ENCODE assay signal across 9 mouse cellular contexts in genomic region chr19:8881034-8881392, GRCm38 (mm10). TPM values are rescaled to one million over a fixed set of nuclear protein-coding genes. Genes with fewer than 3 reads are reported as not detected.
DNase-seq lines count a peak whose midpoint lies in the region; ATAC-seq and TF ChIP-seq lines count a peak whose summit lies in the region.
"Had no signal": no experiment of that assay in that cellular context is flagged by ENCODE, and none has a peak within 500 bp of the region (broad histone marks: within the 10 kb centered on the region; RNA-seq: fewer than 3 reads in every experiment).

No protein-coding gene starts in this region.

- 9% methylated on average over 3 of the region's 3 CpGs for WGBS in lung, embryonic 16.5 days
- WGBS in forebrain, embryonic 10.5 days: 18% methylated on average over 3 of the region's 3 CpGs
- WGBS in limb, embryonic 12.5 days: 22% methylated on average over 3 of the region's 3 CpGs
- 5% methylated on average over 3 of the region's 3 CpGs for WGBS in olfactory bulb, adult 2 months

- no peak overlapping the region for H3K27ac ChIP-seq in lung, embryonic 16.5 days (ENCODE audit: low read length)
- H3K27ac ChIP-seq in forebrain, embryonic 10.5 days: peak overlapping the region; percentile 89
- no peak overlapping the region; the same call in 1 of the 2 replicates for H3K27ac ChIP-seq in limb, embryonic 12.5 days
- 0 out of 2 replicates have a peak overlapping the region, but pooled peaks have one; percentile 17 for H3K27ac ChIP-seq in olfactory bulb, adult 2 months (ENCODE audit: insufficient read depth, low read depth, low read length)

- peak overlapping the region; percentile 82 for H3K4me2 ChIP-seq in lung, embryonic 16.5 days (ENCODE audit: low read depth, low read length)
- peak overlapping the region; percentile 87 for H3K4me2 ChIP-seq in limb, embryonic 12.5 days

- TF ChIP-seq CTCF in olfactory bulb, adult 2 months (IDR thresholded peaks at IDR 0.05; ENCODE audit: insufficient read depth, low read depth, low read length): no peak

- DNase-seq in lung, postnatal 4 days: no peak
- DNase-seq in forebrain, embryonic 10.5 days (ENCODE audit: extremely low spot score, low spot score): no peak
- DNase-seq in adrenal gland, adult 2 months: no peak
- no peak for DNase-seq in cerebellum, postnatal 4 days (ENCODE audit: low spot score in 2 of 2)
- no peak for DNase-seq in layer of hippocampus, postnatal 25 days (ENCODE audit: extremely low spot score in 1 of 2, low spot score in 1 of 2)

- no peak for ATAC-seq in lung, embryonic 16.5 days (ENCODE audit: low read depth)
- no peak; the same call in 1 of the 2 replicates for ATAC-seq in limb, embryonic 12.5 days (ENCODE audit: insufficient number of reproducible peaks, insufficient read depth, low FRiP score, low TSS enrichment, low read depth)

- peak overlapping the region; percentile 83 for H3K4me3 ChIP-seq in lung, embryonic 16.5 days (ENCODE audit: low read length)
- peak overlapping the region; percentile 89 for H3K4me3 ChIP-seq in forebrain, embryonic 10.5 days
- peak overlapping the region; percentile 83 for H3K4me3 ChIP-seq in limb, embryonic 12.5 days (replicated peaks)
- H3K4me3 ChIP-seq in olfactory bulb, adult 2 months (ENCODE audit: insufficient read depth, low read depth, low read length): peak overlapping the region; percentile 65

- no peaks in the 10 kb centered on the region for H3K27me3 ChIP-seq in lung, embryonic 16.5 days (ENCODE audit: control insufficient read depth, insufficient read depth, low read depth, low read length)
- no peaks in the 10 kb centered on the region for H3K27me3 ChIP-seq in forebrain, embryonic 10.5 days (ENCODE audit: poor library complexity, severe bottlenecking)
- no peaks in the 10 kb centered on the region for H3K27me3 ChIP-seq in limb, embryonic 12.5 days

- no peaks in the 10 kb centered on the region; the same call in 1 of the 2 replicates for H3K4me1 ChIP-seq in lung, embryonic 16.5 days (replicated peaks; ENCODE audit: control insufficient read depth, insufficient read depth, low read length)
- peaks cover 16% of the 10 kb centered on the region for H3K4me1 ChIP-seq in forebrain, embryonic 10.5 days
- peaks cover 8% of the 10 kb centered on the region for H3K4me1 ChIP-seq in limb, embryonic 12.5 days (replicated peaks)
- H3K4me1 ChIP-seq in olfactory bulb, adult 2 months (ENCODE audit: control insufficient read depth, insufficient read depth, low read length): peaks cover 3% of the 10 kb centered on the region; the same call in 1 of the 2 replicates

- no peaks in the 10 kb centered on the region for H3K9me3 ChIP-seq in lung, embryonic 16.5 days (ENCODE audit: control insufficient read depth, low read length)
- H3K9me3 ChIP-seq in forebrain, embryonic 10.5 days: no peaks in the 10 kb centered on the region
- H3K9me3 ChIP-seq in limb, embryonic 12.5 days: no peaks in the 10 kb centered on the region

- peak overlapping the region; percentile 89 for H3K9ac ChIP-seq in lung, embryonic 16.5 days (ENCODE audit: low read length)
- H3K9ac ChIP-seq in limb, embryonic 12.5 days (replicated peaks): peak overlapping the region; percentile 90

- H3K36me3 ChIP-seq in lung, embryonic 16.5 days (ENCODE audit: control insufficient read depth, insufficient read depth, low read length): peaks cover 3% of the 10 kb centered on the region; the same call in 1 of the 2 replicates
- H3K36me3 ChIP-seq in forebrain, embryonic 10.5 days (replicated peaks): peaks cover 24% of the 10 kb centered on the region
- H3K36me3 ChIP-seq in limb, embryonic 12.5 days: peaks cover 27% of the 10 kb centered on the region

- no peak for TF ChIP-seq POLR2A in olfactory bulb, adult 2 months (IDR thresholded peaks at IDR 0.05; ENCODE audit: insufficient read depth, low read depth, low read length)

RNA-seq across cellular contexts. Expression of gene Uqcc3, which starts 0.3 kb away (rescaled TPM):
- polyA plus RNA-seq in lung, embryonic 16.5 days (2015; fragmentation: Nextera tagmentation; extraction: Ambion mirVana): 63.5 and 64.0 TPM in 2 replicates
- 53.2 and 55.5 TPM in 2 replicates for polyA plus RNA-seq in forebrain, embryonic 10.5 days (2016; fragmentation: Nextera tagmentation; extraction: Ambion mirVana)
- 64.0 and 66.0 TPM in 2 replicates for polyA plus RNA-seq in limb, embryonic 12.5 days (2016; fragmentation: Nextera tagmentation; extraction: Ambion mirVana)
- polyA plus RNA-seq in olfactory bulb, adult 2 months (2012; ENCODE audit: insufficient read depth, insufficient read length, low replicate concordance, missing spikeins): not detected in 2 replicates
- total RNA-seq in adrenal gland, adult 2 months (2021): 10 to 100 TPM; 48.7 to 76.9 TPM
- 16.0 and 18.1 TPM in 2 replicates for polyA plus RNA-seq in adrenal gland, adult 2 months (2012; rRNA removed)
- total RNA-seq in layer of hippocampus, postnatal 25 days (2021): 10 to 100 TPM; 31.2 to 36.4 TPM

RNA-seq across cellular contexts. Expression of gene Lbhd1, which starts 2.5 kb away (rescaled TPM):
- polyA plus RNA-seq in lung, embryonic 16.5 days (2015; fragmentation: Nextera tagmentation; extraction: Ambion mirVana): 71.3 and 75.9 TPM in 2 replicates
- polyA plus RNA-seq in forebrain, embryonic 10.5 days (2016; fragmentation: Nextera tagmentation; extraction: Ambion mirVana): 125 and 130 TPM in 2 replicates
- 82.5 and 112 TPM in 2 replicates for polyA plus RNA-seq in limb, embryonic 12.5 days (2016; fragmentation: Nextera tagmentation; extraction: Ambion mirVana)
- polyA plus RNA-seq in olfactory bulb, adult 2 months (2012; ENCODE audit: insufficient read depth, insufficient read length, low replicate concordance, missing spikeins): not detected in 2 replicates
- total RNA-seq in adrenal gland, adult 2 months (2021): 10 to 100 TPM in 1 of 2 experiments, 1 to 10 TPM in 1; 5.8 to 13.3 TPM
- 0.28 and 1.1 TPM in 2 replicates for polyA plus RNA-seq in adrenal gland, adult 2 months (2012; rRNA removed)
- total RNA-seq in layer of hippocampus, postnatal 25 days (2021): 10 to 100 TPM; 10.1 to 16.2 TPM

RNA-seq across cellular contexts. Expression of gene Gm49403, which starts 2.7 kb away (rescaled TPM):
- not detected in 2 replicates for polyA plus RNA-seq in lung, embryonic 16.5 days (2015; fragmentation: Nextera tagmentation; extraction: Ambion mirVana)
- not detected in 2 replicates for polyA plus RNA-seq in forebrain, embryonic 10.5 days (2016; fragmentation: Nextera tagmentation; extraction: Ambion mirVana)
- not detected in 2 replicates for polyA plus RNA-seq in limb, embryonic 12.5 days (2016; fragmentation: Nextera tagmentation; extraction: Ambion mirVana)
- polyA plus RNA-seq in olfactory bulb, adult 2 months (2012; ENCODE audit: insufficient read depth, insufficient read length, low replicate concordance, missing spikeins): not detected in 2 replicates
- total RNA-seq in adrenal gland, adult 2 months (2021): not detected
- not detected in 2 replicates for polyA plus RNA-seq in adrenal gland, adult 2 months (2012; rRNA removed)
- total RNA-seq in layer of hippocampus, postnatal 25 days (2021): not detected
- total RNA-seq: left cerebral cortex, postnatal 4 days had no signal

RNA-seq across cellular contexts. Expression of gene 1810009A15Rik, which starts 7.6 kb away (rescaled TPM):
- polyA plus RNA-seq in lung, embryonic 16.5 days (2015; fragmentation: Nextera tagmentation; extraction: Ambion mirVana): 68.4 and 71.4 TPM in 2 replicates
- 178 and 183 TPM in 2 replicates for polyA plus RNA-seq in forebrain, embryonic 10.5 days (2016; fragmentation: Nextera tagmentation; extraction: Ambion mirVana)
- polyA plus RNA-seq in limb, embryonic 12.5 days (2016; fragmentation: Nextera tagmentation; extraction: Ambion mirVana): 112 and 114 TPM in 2 replicates
- not detected in 2 replicates for polyA plus RNA-seq in olfactory bulb, adult 2 months (2012; ENCODE audit: insufficient read depth, insufficient read length, low replicate concordance, missing spikeins)
- total RNA-seq in adrenal gland, adult 2 months (2021): 10 to 100 TPM; 46.8 to 53.6 TPM
- 4.3 and 5.6 TPM in 2 replicates for polyA plus RNA-seq in adrenal gland, adult 2 months (2012; rRNA removed)
- total RNA-seq in layer of hippocampus, postnatal 25 days (2021): 10 to 100 TPM; 22.0 to 25.7 TPM

RNA-seq across cellular contexts. Expression of gene Gm49416, which starts 7.7 kb away (rescaled TPM):
- not detected in 2 replicates for polyA plus RNA-seq in lung, embryonic 16.5 days (2015; fragmentation: Nextera tagmentation; extraction: Ambion mirVana)
- polyA plus RNA-seq in forebrain, embryonic 10.5 days (2016; fragmentation: Nextera tagmentation; extraction: Ambion mirVana): 0.20 and 0.37 TPM in 2 replicates
- polyA plus RNA-seq in limb, embryonic 12.5 days (2016; fragmentation: Nextera tagmentation; extraction: Ambion mirVana): not detected in 2 replicates
- not detected in 2 replicates for polyA plus RNA-seq in olfactory bulb, adult 2 months (2012; ENCODE audit: insufficient read depth, insufficient read length, low replicate concordance, missing spikeins)
- total RNA-seq in adrenal gland, adult 2 months (2021): 1 to 10 TPM; 3.2 to 4.5 TPM
- not detected in 2 replicates for polyA plus RNA-seq in adrenal gland, adult 2 months (2012; rRNA removed)
- 1 to 10 TPM; 1.6 to 2.2 TPM for total RNA-seq in layer of hippocampus, postnatal 25 days (2021)

Comparison
In these comparisons a context has a peak if more than half of its experiments do, and no peak if none do; other contexts are left out.
1. H3K27ac ChIP-seq: peak in forebrain, embryonic 10.5 days (single experiment) and olfactory bulb, adult 2 months (single experiment); none in lung, embryonic 16.5 days (single experiment) and limb, embryonic 12.5 days (single experiment).
2. RNA of gene Uqcc3, which starts 0.3 kb away (polyA plus RNA-seq): 64.0 to 66.0 TPM in limb, embryonic 12.5 days, 63.5 to 64.0 TPM in lung, embryonic 16.5 days, 53.2 to 55.5 TPM in forebrain, embryonic 10.5 days and 16.0 to 18.1 TPM in adrenal gland, adult 2 months; not detected in olfactory bulb, adult 2 months; every median in the first group is over 10 times any median in the second.
3. RNA of gene Lbhd1, which starts 2.5 kb away (polyA plus RNA-seq): 125 to 130 TPM in forebrain, embryonic 10.5 days, 82.5 to 112 TPM in limb, embryonic 12.5 days and 71.3 to 75.9 TPM in lung, embryonic 16.5 days; 0.28 to 1.1 TPM in adrenal gland, adult 2 months and not detected in olfactory bulb, adult 2 months; every median in the first group is over 10 times any median in the second.
4. Peak in every context shown above with its lines, with median percentiles within 50 percentile points of each other: H3K4me3 ChIP-seq.